Mouse (Mus musculus): Measurements from ENCODE around the gene Ltb4r2. TPM values are rescaled to one million over a fixed set of nuclear protein-coding genes. Genes with fewer than 3 reads are reported as not detected.

Gene Ltb4r2
- 0.71 and 0.81 TPM in 2 replicates for polyA plus RNA-seq (2015; fragmentation: Nextera tagmentation; extraction: Ambion mirVana)

- Histone ChIP-seq H3K4me2 (ENCODE audit: low read depth, low read length) (peak within 1 kb of the TSS; percentile 77), H3K4me3 (replicated peaks; ENCODE audit: low read length) (peak within 1 kb of the TSS; percentile 47), H3K9me3 (replicated peaks; ENCODE audit: control insufficient read depth, low read length) (no peaks in the 10 kb centered on the region), H3K4me1 (ENCODE audit: control insufficient read depth, insufficient read depth, low read length) (peaks cover 17% of the 10 kb centered on the region), H3K27me3 (ENCODE audit: control insufficient read depth, insufficient read depth, low read length) (peaks cover 24% of the 10 kb centered on the region), H3K9ac (ENCODE audit: low read length) (peak within 1 kb of the TSS; percentile 90), H3K36me3 (ENCODE audit: control insufficient read depth, insufficient read depth, low read length) (no peaks in the 10 kb centered on the region), H3K27ac (ENCODE audit: low read length) (peak within 1 kb of the TSS; percentile 68; the same call in 1 of the 2 replicates)
- ATAC-seq (ENCODE audit: insufficient read depth, low FRiP score), result no peak
- WGBS, result 71% methylated on average over 6 of the region's 6 CpGs
These were observed at the start of gene Ltb4r2 for GRCm38 (mm10) chr14:55761163-55761562. Gene Ltb4r2 (plus strand): TSS chr14:55761428.

- H3K9ac ChIP-seq (ENCODE audit: low read length), result peak overlapping the region; percentile 68; the same call in 1 of the 2 replicates
- peak overlapping the region; percentile 11; the same call in 1 of the 2 replicates for H3K4me2 ChIP-seq (ENCODE audit: low read depth, low read length)
- peaks cover 15% of the 10 kb centered on the region for H3K4me1 ChIP-seq (ENCODE audit: control insufficient read depth, insufficient read depth, low read length)
- H3K9me3 ChIP-seq (replicated peaks; ENCODE audit: control insufficient read depth, low read length), result no peaks in the 10 kb centered on the region
- no peaks in the 10 kb centered on the region for H3K36me3 ChIP-seq (ENCODE audit: control insufficient read depth, insufficient read depth, low read length)
- no peaks in the 10 kb centered on the region for H3K27me3 ChIP-seq (ENCODE audit: control insufficient read depth, insufficient read depth, low read length)
- H3K27ac ChIP-seq (ENCODE audit: low read length), result peak overlapping the region; percentile 87
- H3K4me3 ChIP-seq (replicated peaks; ENCODE audit: low read length), result peak overlapping the region; percentile 37
- no peak for ATAC-seq (ENCODE audit: insufficient read depth, low FRiP score)
- 78% methylated on average over 7 of the region's 7 CpGs for WGBS
These were observed 49.4 kb upstream of the Ltb4r2 start for GRCm38 (mm10) chr14:55711786-55712185.

DNA sequence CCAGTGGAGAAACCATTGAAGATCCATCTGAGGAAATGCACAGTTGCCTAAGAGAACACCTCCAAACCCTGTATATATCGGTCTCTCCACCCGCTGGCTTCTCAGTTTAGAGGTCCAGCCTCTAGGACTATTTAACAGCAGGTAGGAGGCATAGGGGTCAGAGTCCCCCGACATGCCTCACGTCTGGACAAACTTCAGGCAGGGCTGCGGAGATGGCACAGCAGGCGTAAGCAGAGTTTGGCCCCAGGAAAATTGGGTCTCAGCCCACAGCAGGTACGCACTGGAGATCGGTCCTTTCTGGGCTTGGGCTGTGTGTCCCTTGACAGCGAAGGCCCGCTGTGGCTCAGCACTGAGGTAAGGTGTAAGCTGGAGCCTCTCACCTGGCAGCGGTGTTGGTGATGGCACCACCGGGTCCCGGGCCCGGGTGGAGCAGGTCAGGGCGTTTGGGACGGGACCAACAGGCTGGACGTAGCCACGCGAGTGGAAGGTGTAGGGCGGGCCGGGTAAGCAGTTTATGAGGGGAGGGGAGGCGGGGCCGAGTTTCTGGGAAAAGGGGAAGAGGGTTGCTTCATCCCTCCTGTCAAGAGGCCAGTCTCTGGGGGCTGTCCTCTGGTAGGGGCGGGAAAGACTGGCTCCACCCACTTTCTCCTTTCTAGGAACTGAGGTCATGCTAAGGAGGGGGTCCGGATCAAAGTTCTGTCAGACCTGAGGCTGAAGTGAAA lies 48.1 kb upstream of the Ltb4r2 start:
- H3K9ac ChIP-seq (ENCODE audit: low read length), result peak overlapping the region; percentile 68
- peak overlapping the region; percentile 53 for H3K4me2 ChIP-seq (ENCODE audit: low read depth, low read length)

DNA sequence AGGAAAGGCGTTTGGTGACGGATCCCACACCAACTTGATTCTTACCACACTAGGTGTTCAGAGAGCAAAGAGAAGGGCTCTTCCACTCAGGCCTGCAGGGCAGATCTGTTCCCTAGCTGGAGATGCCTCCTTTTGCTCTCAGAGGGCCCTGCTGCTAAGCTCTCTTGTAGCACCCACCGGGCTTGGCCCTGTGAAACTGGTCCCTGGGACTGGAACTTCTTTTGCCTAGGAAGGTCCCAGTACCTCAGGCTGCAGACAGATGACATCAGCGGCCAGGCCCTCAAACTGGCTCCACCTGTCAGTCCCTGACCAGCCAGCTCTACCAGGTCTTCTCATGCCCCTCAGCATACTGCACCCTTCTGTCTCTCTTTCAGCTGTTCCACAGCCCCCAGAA lies 47.5 kb upstream of the Ltb4r2 start, which contains the start of gene Tgm1:
Gene Tgm1, minus strand, starts transcription at position 198 of the 394 bp plus-strand sequence.
- no peaks in the 10 kb centered on the region for H3K9me3 ChIP-seq (replicated peaks; ENCODE audit: control insufficient read depth, low read length)
- H3K4me1 ChIP-seq (ENCODE audit: control insufficient read depth, insufficient read depth, low read length), result peaks cover 15% of the 10 kb centered on the region
- H3K4me2 ChIP-seq (ENCODE audit: low read depth, low read length), result peak within 1 kb of the TSS; percentile 53
- peak within 1 kb of the TSS; percentile 87 for H3K27ac ChIP-seq (ENCODE audit: low read length)
- no peak for ATAC-seq (ENCODE audit: insufficient read depth, low FRiP score)
- H3K36me3 ChIP-seq (ENCODE audit: control insufficient read depth, insufficient read depth, low read length), result no peaks in the 10 kb centered on the region
- WGBS, result 23% methylated on average over 4 of the region's 4 CpGs
- H3K27me3 ChIP-seq (ENCODE audit: control insufficient read depth, insufficient read depth, low read length), result no peaks in the 10 kb centered on the region
- H3K4me3 ChIP-seq (replicated peaks; ENCODE audit: low read length), result peak within 1 kb of the TSS; percentile 37
- H3K9ac ChIP-seq (ENCODE audit: low read length), result peak within 1 kb of the TSS; percentile 68

More for the DNA sequence above, 48.1 kb upstream of the Ltb4r2 start:
- Histone ChIP-seq H3K4me3 (replicated peaks; ENCODE audit: low read length) (peak overlapping the region; percentile 37), H3K27ac (ENCODE audit: low read length) (peak overlapping the region; percentile 87), H3K36me3 (ENCODE audit: control insufficient read depth, insufficient read depth, low read length) (no peaks in the 10 kb centered on the region), H3K9me3 (replicated peaks; ENCODE audit: control insufficient read depth, low read length) (no peaks in the 10 kb centered on the region), H3K27me3 (ENCODE audit: control insufficient read depth, insufficient read depth, low read length) (no peaks in the 10 kb centered on the region), H3K4me1 (ENCODE audit: control insufficient read depth, insufficient read depth, low read length) (peaks cover 15% of the 10 kb centered on the region)
- 11% methylated on average over 25 of the region's 25 CpGs for WGBS
- ATAC-seq (ENCODE audit: insufficient read depth, low FRiP score), result peak; percentile 48; the same call in 1 of the 2 replicates

- no peak overlapping the region for H3K9ac ChIP-seq (ENCODE audit: low read length)
- H3K27me3 ChIP-seq (ENCODE audit: control insufficient read depth, insufficient read depth, low read length), result no peaks in the 10 kb centered on the region
- WGBS, result 30% methylated on average over 6 of the region's 6 CpGs
- H3K27ac ChIP-seq (ENCODE audit: low read length), result peak overlapping the region; percentile 87
- no peak overlapping the region for H3K4me2 ChIP-seq (ENCODE audit: low read depth, low read length)
- no peaks in the 10 kb centered on the region for H3K9me3 ChIP-seq (replicated peaks; ENCODE audit: control insufficient read depth, low read length)
- H3K4me3 ChIP-seq (replicated peaks; ENCODE audit: low read length), result no peak overlapping the region
- peaks cover 15% of the 10 kb centered on the region for H3K4me1 ChIP-seq (ENCODE audit: control insufficient read depth, insufficient read depth, low read length)
- H3K36me3 ChIP-seq (ENCODE audit: control insufficient read depth, insufficient read depth, low read length), result no peaks in the 10 kb centered on the region
- peak; percentile 78 for ATAC-seq (ENCODE audit: insufficient read depth, low FRiP score)
These were observed 46.3 kb upstream of the Ltb4r2 start for GRCm38 (mm10) chr14:55714893-55715292.

DNA sequence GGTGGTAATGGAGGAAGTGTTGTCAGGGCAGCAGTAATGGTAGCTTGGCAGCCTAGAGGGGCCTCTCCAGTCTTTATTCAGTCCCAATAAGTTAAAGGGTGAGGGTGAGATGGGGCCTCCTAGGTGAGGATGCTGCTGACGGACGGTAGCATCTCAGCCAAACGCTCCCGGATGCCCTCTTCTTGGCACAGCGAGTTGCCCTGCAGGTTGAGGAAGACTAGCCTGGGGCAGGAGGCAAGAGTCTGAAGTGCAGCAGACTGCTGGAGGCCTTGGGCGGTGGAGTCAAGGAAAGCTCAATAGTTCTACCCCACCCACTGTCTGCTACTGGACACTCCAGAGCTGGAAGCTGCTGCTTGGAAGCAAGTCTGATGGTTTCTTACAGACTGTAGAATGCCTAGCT lies 45.0 kb upstream of the Ltb4r2 start:
- H3K9ac ChIP-seq (ENCODE audit: low read length), result no peak overlapping the region
- H3K4me2 ChIP-seq (ENCODE audit: low read depth, low read length), result no peak overlapping the region
- no peaks in the 10 kb centered on the region for H3K9me3 ChIP-seq (replicated peaks; ENCODE audit: control insufficient read depth, low read length)
- H3K4me3 ChIP-seq (replicated peaks; ENCODE audit: low read length), result no peak overlapping the region
- H3K27me3 ChIP-seq (ENCODE audit: control insufficient read depth, insufficient read depth, low read length), result no peaks in the 10 kb centered on the region
- H3K27ac ChIP-seq (ENCODE audit: low read length), result peak overlapping the region; percentile 79
- peaks cover 17% of the 10 kb centered on the region for H3K4me1 ChIP-seq (ENCODE audit: control insufficient read depth, insufficient read depth, low read length)
- no peaks in the 10 kb centered on the region for H3K36me3 ChIP-seq (ENCODE audit: control insufficient read depth, insufficient read depth, low read length)
- 92% methylated on average over 6 of the region's 6 CpGs for WGBS
- ATAC-seq (ENCODE audit: insufficient read depth, low FRiP score), result no peak

GRCm38 (mm10) chr14:55716884-55717283 lies 44.3 kb upstream of the Ltb4r2 start:
- no peak for ATAC-seq (ENCODE audit: insufficient read depth, low FRiP score)
- Histone ChIP-seq H3K9ac (ENCODE audit: low read length) (no peak overlapping the region), H3K9me3 (replicated peaks; ENCODE audit: control insufficient read depth, low read length) (no peaks in the 10 kb centered on the region), H3K4me3 (replicated peaks; ENCODE audit: low read length) (no peak overlapping the region), H3K36me3 (ENCODE audit: control insufficient read depth, insufficient read depth, low read length) (no peaks in the 10 kb centered on the region), H3K4me1 (ENCODE audit: control insufficient read depth, insufficient read depth, low read length) (peaks cover 20% of the 10 kb centered on the region), H3K4me2 (ENCODE audit: low read depth, low read length) (no peak overlapping the region), H3K27me3 (ENCODE audit: control insufficient read depth, insufficient read depth, low read length) (no peaks in the 10 kb centered on the region), H3K27ac (ENCODE audit: low read length) (no peak overlapping the region)
- 79% methylated on average over 8 of the region's 8 CpGs for WGBS

- Histone ChIP-seq H3K9me3 (replicated peaks; ENCODE audit: control insufficient read depth, low read length) (no peaks in the 10 kb centered on the region), H3K36me3 (ENCODE audit: control insufficient read depth, insufficient read depth, low read length) (no peaks in the 10 kb centered on the region), H3K4me2 (ENCODE audit: low read depth, low read length) (no peak overlapping the region), H3K9ac (ENCODE audit: low read length) (no peak overlapping the region), H3K4me1 (ENCODE audit: control insufficient read depth, insufficient read depth, low read length) (peaks cover 7% of the 10 kb centered on the region), H3K4me3 (replicated peaks; ENCODE audit: low read length) (no peak overlapping the region), H3K27ac (ENCODE audit: low read length) (no peak overlapping the region), H3K27me3 (ENCODE audit: control insufficient read depth, insufficient read depth, low read length) (no peaks in the 10 kb centered on the region)
- 80% methylated on average over 6 of the region's 6 CpGs for WGBS
- no peak for ATAC-seq (ENCODE audit: insufficient read depth, low FRiP score)
These were observed 41.5 kb upstream of the Ltb4r2 start for GRCm38 (mm10) chr14:55719737-55720136.

DNA sequence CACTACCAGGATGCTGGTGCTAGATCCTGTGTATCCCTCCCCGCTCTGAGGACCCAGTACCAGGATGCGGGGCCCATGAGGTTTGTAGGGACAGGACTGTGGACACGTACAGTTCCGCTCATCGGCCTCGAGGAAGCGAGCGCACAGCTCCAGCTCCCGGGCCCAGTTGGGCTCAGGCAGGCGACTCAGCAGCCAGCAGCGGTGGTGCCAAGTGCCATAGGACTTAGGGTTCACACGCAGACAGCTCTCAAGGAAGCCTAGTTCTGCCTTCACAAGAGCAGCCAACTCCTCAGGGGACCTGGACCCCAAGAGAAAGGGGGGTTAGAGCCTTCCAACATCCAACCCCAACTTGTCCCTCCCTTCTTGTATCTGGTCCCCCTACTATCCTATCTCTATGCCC lies 40.6 kb upstream of the Ltb4r2 start:
- Histone ChIP-seq H3K4me1 (ENCODE audit: control insufficient read depth, insufficient read depth, low read length) (peaks cover 4% of the 10 kb centered on the region; the same call in 1 of the 2 replicates), H3K4me2 (ENCODE audit: low read depth, low read length) (peak overlapping the region; percentile 87; the same call in 1 of the 2 replicates), H3K9me3 (replicated peaks; ENCODE audit: control insufficient read depth, low read length) (no peaks in the 10 kb centered on the region), H3K4me3 (replicated peaks; ENCODE audit: low read length) (no peak overlapping the region), H3K27ac (ENCODE audit: low read length) (no peak overlapping the region), H3K9ac (ENCODE audit: low read length) (no peak overlapping the region; the same call in 1 of the 2 replicates), H3K27me3 (ENCODE audit: control insufficient read depth, insufficient read depth, low read length) (no peaks in the 10 kb centered on the region), H3K36me3 (ENCODE audit: control insufficient read depth, insufficient read depth, low read length) (no peaks in the 10 kb centered on the region)
- ATAC-seq (ENCODE audit: insufficient read depth, low FRiP score), result no peak
- WGBS, result 89% methylated on average over 12 of the region's 12 CpGs

Measured in stomach, embryonic 16.5 days (tissue).